Mouse (Mus musculus) regulatory T cell (primary cell): ENCODE data around the gene Ptrhd1.

Source experiments
- in situ Hi-C: fragments of 300-600 bp; cut with MboI, MseI; formaldehyde crosslinking; loops from one replicate; pipeline ENCODE4 v1.15.1; 2025; ENCODE audit warnings: high pct_unique_total_duplicates

Gene Ptrhd1

DNA sequence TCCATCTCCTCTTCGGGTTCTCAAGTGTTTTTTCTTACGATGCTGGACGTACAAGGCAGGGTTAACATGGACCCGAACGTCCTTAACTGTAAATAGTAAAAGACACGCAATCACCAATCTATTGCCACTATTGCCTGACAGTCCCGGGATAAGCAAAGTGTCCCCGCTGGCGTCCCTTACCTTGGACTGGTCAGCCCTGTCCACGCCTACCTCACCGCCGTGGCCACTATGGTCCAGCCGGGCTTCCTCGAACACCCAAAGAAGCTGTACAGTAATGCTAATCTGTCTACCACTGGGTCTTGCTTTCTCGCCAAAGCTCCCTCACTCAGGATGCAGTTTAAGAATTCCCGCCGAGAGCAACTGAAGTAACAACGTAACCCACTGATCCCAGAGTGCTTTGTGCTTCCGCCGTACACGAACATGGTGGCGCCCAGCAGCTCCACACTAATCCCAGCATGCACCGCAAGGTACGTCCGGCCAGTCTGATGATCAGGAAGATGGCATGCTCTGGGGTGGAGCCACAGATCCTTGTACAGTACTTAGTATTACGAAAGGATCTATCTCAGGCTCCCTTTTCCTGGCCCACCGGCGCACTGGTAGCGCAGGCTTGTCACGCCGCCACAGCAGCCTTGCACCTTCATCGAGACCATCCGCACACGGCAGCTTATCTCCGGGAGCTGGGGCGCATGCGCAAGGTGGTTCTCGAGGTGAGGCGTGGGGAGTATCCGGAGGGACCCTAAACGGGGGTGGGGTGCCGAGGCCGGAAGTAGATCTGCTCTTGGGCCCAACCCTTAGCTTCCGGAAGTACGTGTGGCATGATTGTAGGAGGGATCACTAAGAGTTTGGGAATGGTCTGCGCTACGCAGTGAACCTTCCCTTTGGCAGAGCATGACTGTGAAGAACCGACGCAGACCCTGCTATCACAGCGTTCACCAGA lies at the start of gene Ptrhd1, which contains the start of gene Cenpo:
Gene Ptrhd1, plus strand, starts transcription at position 456 of the 937 bp plus-strand sequence.
Gene Cenpo, minus strand, starts transcription at position 723 of the 937 bp plus-strand sequence.
- in situ Hi-C loops = loop anchor here (25.0 kb wide), 1 partner anchor 972 kb away; no protein-coding TSS in a partner anchor

DNA sequence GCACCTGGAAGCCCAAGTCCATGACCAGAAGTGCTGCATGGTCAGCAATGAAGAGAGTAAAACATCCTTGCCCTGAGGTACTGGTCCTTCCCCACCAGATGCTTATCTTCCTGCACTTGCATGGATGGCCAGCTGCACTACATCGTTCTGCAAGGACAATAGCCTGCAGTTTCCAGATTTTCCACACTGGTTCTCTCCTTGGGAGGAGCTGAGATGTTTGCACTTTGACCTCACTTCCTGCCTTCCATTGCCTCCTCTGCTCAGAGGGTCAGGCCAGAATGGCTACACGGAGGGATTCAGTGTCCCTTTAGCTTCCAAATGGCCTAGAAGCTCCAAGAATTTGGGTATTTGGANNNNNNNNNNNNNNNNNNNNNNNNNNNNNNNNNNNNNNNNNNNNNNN lies 49.2 kb upstream of the Ptrhd1 start:
- in situ Hi-C loops = no loop called here

DNA sequence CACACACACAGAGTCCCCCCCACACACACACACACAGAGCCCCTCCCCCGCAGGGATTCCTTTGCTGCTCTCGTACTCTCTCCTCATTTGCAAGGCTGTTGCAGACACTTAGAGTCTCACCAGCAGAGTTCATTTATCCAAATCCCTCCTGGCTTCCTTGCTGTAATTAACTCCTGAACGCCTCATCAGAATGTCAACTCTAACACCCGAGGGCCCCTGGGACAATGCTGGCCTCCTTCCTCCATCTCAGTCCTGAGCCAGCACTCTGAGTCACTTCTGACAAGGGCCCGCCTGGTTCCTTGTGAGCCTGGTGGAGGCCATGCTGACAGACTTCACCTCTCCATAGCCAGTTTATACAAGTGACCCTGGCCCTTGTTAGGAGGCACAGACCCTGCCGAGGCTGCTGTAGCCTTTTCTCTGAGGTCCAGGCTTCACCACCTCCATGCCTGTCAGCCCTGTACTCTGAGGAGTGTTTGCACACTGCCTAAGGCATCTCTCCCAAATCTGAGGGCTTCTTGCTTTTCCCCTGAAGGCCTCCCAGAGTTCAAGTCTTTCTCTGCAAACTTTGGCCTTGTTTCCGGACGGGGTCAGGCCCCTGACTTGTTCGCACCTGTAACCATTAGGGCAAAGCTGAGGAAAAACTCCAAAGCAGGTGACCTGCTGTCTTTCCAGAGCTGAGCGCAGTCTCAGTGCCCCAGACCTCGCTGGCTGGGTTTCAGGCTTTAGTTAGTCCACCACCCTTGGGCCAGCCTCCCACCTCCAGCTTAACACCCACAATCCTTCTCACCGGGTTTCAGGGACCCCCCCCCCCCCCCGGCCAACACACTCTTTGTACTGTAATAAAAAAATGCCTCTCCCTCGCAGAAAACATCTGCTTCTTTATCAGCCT lies 45.4 kb upstream of the Ptrhd1 start:
- in situ Hi-C loops = no loop called here

DNA sequence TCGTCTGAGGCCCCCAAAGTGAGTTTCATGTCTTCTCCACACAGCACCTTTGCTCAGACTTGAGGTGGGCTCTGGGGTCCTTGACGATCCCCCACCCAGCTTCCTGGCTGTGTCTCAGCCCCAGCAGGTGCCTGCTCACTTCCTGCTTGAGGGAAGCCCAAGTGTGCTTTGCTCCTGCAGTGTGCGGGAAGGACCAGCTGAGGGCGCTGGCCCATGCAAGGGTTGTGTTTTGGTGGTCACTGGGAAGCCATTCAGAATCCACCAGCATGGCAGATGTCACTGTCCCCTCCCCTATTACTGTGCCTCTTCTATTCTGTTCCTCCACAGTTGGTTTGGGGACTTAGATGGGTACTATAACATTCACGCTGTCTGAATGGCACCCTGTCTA lies 44.8 kb upstream of the Ptrhd1 start:
- in situ Hi-C loops = no loop called here

DNA sequence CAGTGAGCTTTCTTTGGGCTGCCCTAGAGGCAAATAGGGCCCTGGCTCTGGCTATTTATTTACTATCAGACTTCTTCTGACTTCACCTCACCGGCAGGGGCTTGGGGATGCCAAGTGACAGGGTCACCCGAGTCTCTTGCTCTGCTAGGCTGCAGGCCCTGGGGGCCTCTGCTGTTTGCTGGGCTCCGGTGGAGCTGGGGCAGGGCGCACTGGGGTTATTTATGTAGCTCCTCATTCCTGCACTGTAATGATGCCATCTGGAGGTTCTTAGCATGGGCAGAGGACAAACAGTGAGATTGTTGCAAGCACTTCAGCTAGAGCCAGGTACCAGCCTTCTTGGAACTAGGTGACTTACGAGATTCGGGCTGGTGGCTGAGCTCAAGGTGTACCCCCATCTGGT lies 41.3 kb upstream of the Ptrhd1 start:
- in situ Hi-C loops = no loop called here

DNA sequence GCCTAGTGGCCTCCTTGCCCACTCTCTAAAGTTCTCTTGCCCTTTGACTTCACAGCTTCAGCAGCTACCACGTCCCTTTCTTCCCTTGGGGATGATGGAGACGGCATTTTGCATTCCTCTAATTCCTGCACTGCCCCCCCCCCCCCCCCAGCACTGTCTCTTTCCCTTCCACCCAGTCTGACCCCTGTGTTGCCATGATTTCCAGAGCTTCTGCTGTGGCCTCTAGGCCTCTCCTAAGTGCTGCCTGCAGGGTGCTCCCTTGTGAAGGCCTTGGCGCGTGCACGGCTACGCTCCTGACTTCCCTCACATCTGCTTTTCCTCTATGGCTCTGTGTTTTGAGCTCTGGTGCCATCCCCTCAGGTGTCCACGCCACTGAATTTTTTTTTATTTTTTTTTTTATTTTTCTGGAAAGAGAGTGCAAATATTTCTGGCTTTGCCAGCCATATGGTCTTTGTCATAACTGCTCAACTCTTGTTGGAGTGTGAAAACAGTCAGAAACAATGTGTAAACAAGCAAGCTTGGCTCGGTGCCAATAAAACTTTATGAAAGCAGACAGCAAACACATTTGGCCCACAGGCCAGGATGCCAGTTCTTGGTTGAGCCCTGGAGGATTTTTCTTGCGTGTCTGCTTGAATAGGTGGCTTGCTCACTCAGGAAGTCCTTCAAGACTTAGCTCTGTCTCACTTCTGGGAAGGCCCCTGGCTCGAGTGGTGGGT lies 40.6 kb upstream of the Ptrhd1 start:
- in situ Hi-C loops = no loop called here

DNA sequence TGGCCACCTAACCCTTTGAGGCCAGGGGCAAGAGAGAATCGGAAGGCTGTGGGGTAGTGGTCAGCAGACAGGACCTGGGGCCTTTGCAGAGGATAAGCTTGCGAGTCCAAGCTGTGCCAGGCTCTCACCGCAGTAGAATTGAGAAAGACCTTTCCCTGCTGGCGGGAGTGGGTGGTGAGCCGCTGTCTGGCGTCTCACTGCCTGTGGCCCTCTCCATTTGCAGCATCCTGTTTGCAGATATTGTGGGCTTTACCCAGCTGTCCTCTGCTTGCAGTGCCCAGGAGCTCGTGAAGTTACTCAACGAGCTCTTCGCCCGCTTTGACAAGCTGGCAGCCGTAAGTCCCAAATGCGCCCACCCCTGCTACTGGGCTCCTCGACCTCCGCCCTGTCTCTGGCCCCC lies 39.2 kb upstream of the Ptrhd1 start:
- in situ Hi-C loops = no loop called here

DNA sequence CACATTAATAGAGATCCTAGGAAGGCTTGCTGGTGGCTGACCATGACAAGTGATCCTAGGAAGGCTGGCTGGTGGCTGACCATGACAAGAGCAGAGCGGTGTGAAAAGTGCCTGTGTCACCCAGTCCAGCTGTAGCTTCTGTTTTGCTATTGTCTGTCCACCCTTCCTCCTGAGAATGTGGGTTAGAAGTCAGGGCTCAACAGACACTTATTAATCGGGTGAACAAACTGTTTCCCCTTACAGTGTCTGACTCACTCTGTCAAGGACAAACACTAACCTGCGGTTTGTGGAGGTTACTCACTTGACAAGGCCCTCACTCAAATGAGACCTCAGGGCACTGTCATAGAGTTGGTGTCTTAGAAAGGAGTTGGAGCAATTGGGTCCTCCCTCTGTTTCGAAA lies 35.1 kb upstream of the Ptrhd1 start:
- in situ Hi-C loops = no loop called here

DNA sequence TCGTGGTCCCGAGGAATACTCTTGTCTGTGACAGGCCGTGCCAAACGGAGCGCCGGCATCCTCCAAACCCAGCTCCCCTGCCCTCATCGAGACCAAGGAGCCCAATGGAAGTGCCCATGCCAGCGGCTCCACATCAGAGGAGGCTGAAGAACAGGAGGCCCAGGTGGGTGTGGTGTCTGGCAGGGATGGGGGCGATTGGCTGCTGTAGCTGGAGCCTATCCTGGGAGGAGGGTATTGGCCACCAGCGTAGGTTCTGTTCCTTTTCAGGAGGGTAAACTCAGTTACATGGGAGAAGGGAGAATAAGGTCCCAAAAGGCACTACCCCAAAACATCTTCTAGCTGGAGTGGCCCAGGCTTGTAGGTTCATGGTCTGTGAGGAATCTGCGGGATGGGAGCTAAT lies 34.6 kb upstream of the Ptrhd1 start:
- in situ Hi-C loops = no loop called here

DNA sequence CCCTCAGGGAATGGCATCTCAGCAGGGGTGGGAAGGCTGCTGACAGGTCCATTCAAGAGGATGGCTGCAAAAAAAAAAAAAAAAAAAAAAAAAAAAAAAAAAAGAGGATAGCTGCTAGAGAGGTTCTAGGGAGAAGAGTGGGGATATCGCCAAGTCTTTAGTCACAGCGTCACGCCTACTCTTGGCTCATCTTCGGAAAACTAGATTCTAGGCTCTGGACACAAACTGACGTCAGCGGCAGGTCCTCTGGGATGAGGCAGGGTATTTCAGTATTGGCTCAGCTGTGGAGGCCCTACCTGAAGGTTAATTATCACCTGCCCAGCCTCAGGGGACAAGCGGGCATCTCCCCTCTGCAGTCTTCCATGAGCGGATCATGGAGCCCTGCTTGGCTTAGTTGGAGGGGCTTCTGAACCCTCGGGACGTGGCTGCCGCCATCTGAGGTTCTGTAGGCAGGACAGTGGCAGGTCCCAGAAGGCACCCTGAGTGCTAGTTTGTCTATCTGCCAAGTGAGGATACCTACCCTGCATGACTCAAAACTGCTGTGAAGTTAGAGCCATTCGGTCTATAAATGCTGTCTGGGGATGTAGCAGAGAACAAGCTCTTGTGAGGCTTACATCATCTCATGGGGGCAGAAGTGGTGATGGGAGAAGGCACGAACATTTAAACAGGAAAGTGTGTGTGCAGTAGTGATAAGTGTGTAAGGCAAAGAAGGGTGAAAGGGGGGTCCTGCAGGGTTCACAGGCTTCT lies 32.2 kb upstream of the Ptrhd1 start:
- in situ Hi-C loops = no loop called here

DNA sequence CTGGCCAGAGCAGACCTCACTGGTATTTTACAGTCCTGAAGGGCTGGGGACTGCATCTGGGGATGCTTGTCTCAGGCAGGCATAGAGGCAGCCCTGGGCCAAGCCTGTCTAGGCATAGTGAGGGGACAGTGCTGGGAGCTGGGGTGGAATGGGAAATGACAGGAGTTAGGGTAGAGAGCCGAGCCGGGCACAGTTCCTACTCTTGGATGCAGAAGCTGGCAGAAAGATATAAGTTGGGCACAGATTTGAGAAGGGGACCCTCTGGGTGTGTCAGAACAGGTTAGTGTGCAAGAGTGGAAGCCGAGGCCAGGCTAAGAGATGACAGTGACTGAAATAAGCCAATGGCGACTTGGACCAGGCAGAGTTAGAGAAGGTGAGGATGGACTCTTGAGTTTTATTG lies 31.6 kb upstream of the Ptrhd1 start:
- in situ Hi-C loops = no loop called here

DNA sequence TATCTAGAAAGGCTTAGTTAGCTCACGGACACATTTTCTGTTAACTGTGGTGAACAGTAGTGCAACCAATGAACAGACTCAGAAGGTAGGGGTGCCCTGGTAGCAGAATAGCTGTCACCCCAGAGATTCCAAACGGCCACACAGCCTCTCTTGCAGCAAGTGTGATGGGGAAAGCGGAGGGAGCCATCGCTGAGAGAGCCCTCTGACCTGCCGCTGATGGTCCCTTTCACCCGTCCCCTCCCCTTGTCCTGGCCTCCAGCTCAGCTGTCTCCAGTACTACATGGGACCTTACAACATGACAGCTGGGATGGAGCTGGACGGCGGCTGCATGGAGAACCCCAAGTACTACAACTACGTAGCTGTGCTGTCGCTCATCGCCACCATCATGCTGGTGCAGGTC lies 27.7 kb upstream of the Ptrhd1 start:
- in situ Hi-C loops = no loop called here

DNA sequence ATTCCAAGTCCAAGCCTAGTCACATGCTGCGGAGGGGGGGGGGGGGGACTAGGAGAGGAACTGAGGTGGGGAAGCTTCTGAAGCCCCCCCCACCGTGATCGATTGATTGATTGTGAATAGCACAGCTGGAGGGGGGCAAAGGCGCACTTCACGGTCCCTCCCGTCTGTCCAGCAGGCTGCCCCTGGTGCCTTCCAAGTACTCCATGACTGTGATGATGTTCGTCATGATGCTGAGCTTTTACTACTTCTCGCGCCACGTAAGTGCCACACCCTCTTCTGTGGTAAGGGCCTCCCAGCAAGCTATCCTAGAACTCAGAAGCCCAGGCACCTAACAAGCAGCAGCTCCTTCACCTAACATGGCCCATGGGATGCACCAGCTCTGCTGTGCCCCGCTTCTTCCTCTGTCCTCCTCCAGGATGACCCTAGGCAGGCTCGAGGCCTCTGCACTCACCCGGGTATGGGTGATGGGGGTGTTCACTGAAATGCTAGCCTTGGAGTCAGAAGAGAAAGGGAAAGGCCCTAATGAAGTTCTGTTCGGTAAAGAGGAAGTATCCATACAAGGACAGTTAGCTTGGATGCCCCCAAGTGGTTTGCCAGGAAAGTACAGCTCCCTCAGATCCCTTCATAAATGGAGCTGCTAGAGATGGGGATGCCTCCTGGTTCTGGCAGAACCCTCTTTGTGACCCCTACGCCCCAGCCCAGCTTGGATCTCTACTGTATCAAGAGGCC lies 25.3 kb upstream of the Ptrhd1 start:
- in situ Hi-C loops = no loop called here

DNA sequence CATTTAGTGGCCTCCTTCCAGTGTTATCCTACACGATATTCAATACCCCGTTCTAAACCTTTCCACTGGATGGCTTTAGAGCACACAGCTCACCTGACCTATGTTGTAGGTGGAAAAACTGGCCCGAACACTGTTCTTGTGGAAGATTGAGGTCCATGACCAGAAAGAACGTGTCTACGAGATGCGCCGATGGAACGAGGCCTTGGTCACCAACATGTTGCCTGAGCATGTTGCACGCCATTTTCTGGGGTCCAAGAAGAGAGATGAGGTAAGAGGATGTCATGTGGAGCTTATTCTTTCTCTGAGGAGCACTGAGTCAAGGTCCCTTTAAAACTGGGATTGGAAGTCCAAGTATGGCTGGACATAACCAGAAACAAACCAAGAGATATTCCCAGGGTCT lies 24.6 kb upstream of the Ptrhd1 start:
- in situ Hi-C loops = no loop called here

DNA sequence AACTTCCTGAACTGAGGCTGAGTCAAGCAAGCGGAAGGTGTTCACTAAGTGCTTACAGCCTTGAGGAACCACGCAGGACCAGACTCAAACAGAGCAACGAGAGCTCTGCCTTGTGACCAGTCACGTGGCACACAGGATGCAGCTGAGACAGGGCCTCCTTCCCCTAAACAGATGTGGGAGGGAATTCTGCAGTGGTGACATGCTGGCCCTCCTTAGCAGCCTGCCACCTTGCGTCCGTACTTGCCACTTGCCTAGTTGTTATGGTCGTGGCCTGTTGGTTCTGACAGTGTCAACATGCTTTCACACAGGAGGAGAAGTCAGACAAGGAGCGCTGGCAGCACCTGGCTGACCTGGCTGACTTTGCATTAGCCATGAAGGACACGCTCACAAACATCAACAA lies 22.7 kb upstream of the Ptrhd1 start:
- in situ Hi-C loops = no loop called here

DNA sequence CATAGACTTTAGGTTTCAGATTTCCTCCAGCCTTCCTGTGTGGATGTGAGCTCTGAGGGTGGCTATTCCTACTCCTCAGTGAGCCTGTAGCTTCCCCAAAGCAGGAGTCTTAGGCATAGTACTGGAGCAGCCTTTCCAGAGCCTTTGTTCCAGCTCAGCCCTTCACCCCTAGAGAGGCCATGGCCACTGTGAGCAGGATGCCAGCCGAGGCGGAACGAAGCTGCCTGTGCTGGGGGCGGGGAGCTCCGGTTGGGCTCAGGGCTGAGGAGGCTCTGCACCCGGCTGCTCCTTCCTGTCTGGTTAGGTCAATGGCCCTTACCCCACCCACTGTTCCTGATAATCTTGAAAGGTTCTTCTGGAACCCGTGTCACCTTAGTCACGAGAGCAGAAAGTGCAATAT lies 20.9 kb upstream of the Ptrhd1 start:
- in situ Hi-C loops = no loop called here

DNA sequence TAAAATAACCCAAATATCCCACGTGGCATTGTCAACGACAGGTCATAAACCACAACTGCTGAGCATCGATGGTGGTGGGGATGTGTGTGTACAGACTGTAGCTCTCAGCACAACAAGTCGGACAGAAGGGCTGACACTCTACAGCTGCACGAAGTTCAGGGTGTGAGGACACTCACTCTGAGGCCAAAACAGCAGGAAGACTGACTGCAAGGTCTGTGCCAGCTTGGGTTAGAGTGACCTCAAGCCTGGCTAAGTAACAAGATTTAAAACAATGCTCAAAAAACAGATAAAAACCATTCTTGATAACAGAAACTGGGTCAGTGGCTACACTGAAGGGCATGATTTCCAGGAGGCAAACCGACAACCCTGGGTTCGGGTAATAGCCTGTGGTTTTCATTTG lies 3.7 kb upstream of the Ptrhd1 start:
- in situ Hi-C loops = loop anchor here (25.0 kb wide), 1 partner anchor 968 kb away; no protein-coding TSS in a partner anchor

DNA sequence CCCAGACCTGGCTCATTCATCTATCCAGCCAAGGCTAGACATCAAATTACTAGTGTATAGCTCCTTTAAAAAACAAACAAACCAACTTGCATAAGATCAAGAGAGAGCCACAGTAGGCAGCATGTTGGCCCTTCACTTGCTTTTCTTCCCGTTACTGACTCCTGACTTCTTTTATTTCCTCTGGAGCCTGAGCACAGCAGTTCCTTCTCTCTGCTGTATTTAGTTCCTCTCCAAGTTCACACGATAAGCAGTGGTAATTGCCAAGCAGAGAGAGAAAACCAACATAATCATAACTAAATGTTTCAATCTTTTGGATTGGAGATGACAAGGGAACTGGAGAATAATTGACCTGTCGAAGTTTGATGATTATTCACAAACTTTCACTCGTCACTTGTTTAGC lies 1.1 kb upstream of the Ptrhd1 start:
- in situ Hi-C loops = loop anchor here (25.0 kb wide), 1 partner anchor 970 kb away; no protein-coding TSS in a partner anchor

DNA sequence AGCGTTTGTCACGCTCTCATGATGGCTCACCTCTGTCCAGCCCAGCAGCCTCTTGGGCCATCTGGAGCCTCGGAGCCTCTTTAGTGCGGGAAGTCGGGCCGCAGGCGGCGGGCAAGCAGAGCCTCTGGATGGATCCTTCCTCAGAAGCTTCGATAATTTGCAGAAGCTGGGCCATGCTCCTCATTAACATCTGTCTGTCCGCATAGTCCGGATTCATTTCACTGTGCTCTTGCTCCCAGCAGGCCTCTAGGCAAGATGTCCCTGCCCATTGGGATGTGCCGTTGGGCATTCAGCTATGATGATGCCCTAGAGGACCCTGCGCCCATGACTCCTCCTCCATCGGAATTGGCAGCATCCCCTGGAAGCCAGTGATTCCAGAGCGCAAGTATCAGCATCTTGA lies 3.7 kb downstream of the Ptrhd1 start:
- in situ Hi-C loops = loop anchor here (25.0 kb wide), 1 partner anchor 975 kb away; no protein-coding TSS in a partner anchor

DNA sequence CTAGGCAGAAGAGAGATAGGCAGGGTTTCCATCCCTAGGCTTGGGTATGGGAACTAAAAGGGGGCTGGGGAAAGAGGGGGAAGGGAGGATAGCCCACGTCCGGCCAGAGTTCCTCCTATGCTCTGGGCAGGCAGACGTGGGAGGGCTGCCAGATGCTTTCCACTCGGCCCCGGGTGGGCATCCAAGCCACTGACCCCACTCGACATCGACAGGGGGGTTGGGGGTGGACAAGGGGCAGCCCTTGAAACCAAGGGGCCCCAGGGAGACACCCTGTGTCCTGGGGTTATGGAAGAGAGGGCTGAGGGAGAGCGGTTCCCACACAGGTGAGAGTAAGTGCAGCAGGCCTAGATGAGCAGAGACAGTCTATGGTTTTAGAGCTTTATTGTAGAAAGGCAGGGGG lies 6.5 kb downstream of the Ptrhd1 start:
- in situ Hi-C loops = loop anchor here (25.0 kb wide), 1 partner anchor 978 kb away; no protein-coding TSS in a partner anchor
